Mouse (Mus musculus): ENCODE data around the gene Flt1.

The Flt1 gene

GRCm38 (mm10) chr5:147539815-147540214, 186.0 kb downstream of the Flt1 start:
- no peak for DNase-seq

DNA sequence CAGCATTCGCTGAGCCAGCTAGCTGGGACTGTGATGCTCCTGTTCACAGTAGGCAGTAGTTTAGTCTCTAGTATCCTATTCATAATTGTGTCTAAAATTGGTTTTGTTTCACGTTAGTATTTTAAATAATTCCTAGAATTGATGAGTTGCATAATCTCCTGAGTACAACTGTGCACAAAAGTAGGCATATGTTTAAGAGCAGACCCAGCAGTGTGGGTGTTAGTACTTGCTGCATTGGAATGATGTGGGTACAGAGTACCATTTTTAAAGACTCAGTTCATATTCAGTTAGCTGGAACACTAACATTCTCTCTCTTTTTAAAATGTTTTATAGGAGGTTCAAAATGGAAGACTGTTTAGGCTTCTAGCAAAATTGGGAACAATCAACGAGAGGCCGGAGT, 186.4 kb downstream of the Flt1 start:
- no peak for DNase-seq

GRCm38 (mm10) chr5:147532031-147532430, 193.8 kb downstream of the Flt1 start:
- DNase-seq, result no peak

- no peak for DNase-seq
Observed at GRCm38 (mm10) chr5:147527788-147528187, 198.0 kb downstream of the Flt1 start.

DNA sequence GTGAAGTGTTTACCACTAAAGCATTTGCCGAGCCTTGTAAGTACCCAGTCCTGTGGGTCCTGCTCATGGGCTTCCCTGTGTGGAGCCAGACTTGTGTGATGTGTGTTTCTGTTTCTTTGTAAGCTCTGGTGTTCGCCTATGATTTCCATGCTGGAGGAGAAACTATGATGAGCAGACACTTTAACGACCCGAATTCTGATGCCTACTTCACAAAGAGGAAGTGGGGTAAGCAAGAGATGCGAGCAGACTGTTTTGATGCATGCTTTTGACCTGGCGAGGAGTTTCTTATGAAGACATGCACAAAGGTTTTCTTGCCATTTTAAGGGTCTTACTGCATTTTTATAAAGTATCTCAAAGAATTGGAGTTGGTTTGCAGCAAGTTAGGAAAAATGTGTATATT, 198.8 kb downstream of the Flt1 start:
- no peak for DNase-seq

Measured in kidney, postnatal 4 days (tissue).